Mouse (Mus musculus) neural tube, embryonic 14.5 days (tissue): ENCODE results near the gene Tnni2. TPM values are rescaled to one million over a fixed set of nuclear protein-coding genes. Genes with fewer than 3 reads are reported as not detected.

Experiments used
- ATAC-seq: fragments of 200-750 bp; cut with Nextera tagmentation; 2 replicates; pipeline ENCODE4 v1.8.0; 2017; ENCODE audit warnings: low read depth, mild to moderate bottlenecking, moderate TSS enrichment, moderate library complexity
- H3K27ac ChIP-seq: fragments of 300-500 bp; sonication (generic); 2 replicates; pipeline ENCODE4 v1.5.1; 2014; ENCODE audit warnings: low read depth, mild to moderate bottlenecking, control low read depth, low read length, moderate library complexity, mixed read lengths
- H3K27me3 ChIP-seq: fragments of 300-500 bp; sonication (generic); 2 replicates; pipeline ENCODE4 v1.6.1; 2014; ENCODE audit warnings: low read length; ENCODE audit not compliant: control insufficient read depth, insufficient read depth
- H3K36me3 ChIP-seq: fragments of 300-500 bp; sonication (generic); 2 replicates; pipeline ENCODE4 v1.6.1; 2014; ENCODE audit warnings: low read length, mixed read lengths; ENCODE audit not compliant: control insufficient read depth, insufficient read depth
- H3K4me1 ChIP-seq: fragments of 300-500 bp; sonication (generic); 2 replicates; pipeline ENCODE4 v1.6.1; 2014; ENCODE audit warnings: low read length; ENCODE audit not compliant: control insufficient read depth, insufficient read depth
- H3K4me2 ChIP-seq: fragments of 300-500 bp; sonication (generic); 2 replicates; pipeline ENCODE4 v1.6.1; 2014; ENCODE audit warnings: mild to moderate bottlenecking, low read depth, low read length, control low read depth
- H3K4me3 ChIP-seq: fragments of 300-500 bp; sonication (generic); 2 replicates; pipeline ENCODE4 v1.5.1; 2014; ENCODE audit warnings: low read depth, low read length, control low read depth, mixed read lengths
- H3K9ac ChIP-seq: fragments of 300-500 bp; sonication (generic); replicated peaks from 2 replicates; pipeline ENCODE4 v1.6.1; 2014; ENCODE audit warnings: low read depth, mild to moderate bottlenecking, control low read depth, low read length, mixed read lengths
- H3K9me3 ChIP-seq: fragments of 300-500 bp; sonication (generic); 2 replicates; pipeline ENCODE4 v1.6.1; 2016; ENCODE audit warnings: low read length; ENCODE audit not compliant: control insufficient read depth
- WGBS: fragments of 180-500 bp; shearing (Covaris S2); extraction: QIAGEN DNeasy Blood & Tissue Kit; methylation state at CpG from one replicate; pipeline ENCODE4 v1.1.7; 2014; 5-methylcytosine and 5-hydroxymethylcytosine counted together
- polyA plus RNA-seq: library from polyadenylated mRNA; unstranded; fragments of >200 nt; fragmentation: Nextera tagmentation; extraction: Ambion mirVana; gene quantifications from 2 replicates; pipeline ENCODE4 v1.2.1, GENCODE M21; 2014

Gene Tnni2
- polyA plus RNA-seq, 1 experiment from 2014 or later = 4.3 TPM

DNA sequence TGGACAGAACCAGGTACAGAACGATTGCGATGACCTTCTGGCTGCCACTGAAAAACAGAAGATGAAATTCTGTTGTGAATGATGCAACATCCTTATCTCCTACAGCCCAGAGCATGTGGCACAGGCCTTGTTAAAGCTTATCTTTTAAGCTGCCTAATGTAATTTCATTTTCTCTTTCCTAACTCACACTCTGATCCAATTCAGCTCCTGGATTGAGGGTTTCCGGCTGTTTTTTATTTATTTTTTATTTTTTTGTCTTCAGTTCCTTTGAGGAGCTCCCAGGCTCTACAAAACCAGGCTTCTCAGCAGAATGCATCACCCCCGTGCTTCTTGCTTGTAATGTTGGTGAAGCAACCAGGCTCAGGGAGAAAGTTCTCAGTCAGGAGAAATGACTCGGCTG, 21.7 kb upstream of the Tnni2 start:
- H3K27me3 ChIP-seq = no peaks in the 10 kb centered on the region
- H3K36me3 ChIP-seq = no peaks in the 10 kb centered on the region
- no peak for ATAC-seq
- H3K4me3 ChIP-seq = no peak overlapping the region
- no peak overlapping the region for H3K9ac ChIP-seq
- H3K27ac ChIP-seq = no peak overlapping the region
- no peak overlapping the region for H3K4me2 ChIP-seq
- 91% methylated on average over 5 of the region's 5 CpGs for WGBS
- no peaks in the 10 kb centered on the region for H3K9me3 ChIP-seq
- no peaks in the 10 kb centered on the region for H3K4me1 ChIP-seq

DNA sequence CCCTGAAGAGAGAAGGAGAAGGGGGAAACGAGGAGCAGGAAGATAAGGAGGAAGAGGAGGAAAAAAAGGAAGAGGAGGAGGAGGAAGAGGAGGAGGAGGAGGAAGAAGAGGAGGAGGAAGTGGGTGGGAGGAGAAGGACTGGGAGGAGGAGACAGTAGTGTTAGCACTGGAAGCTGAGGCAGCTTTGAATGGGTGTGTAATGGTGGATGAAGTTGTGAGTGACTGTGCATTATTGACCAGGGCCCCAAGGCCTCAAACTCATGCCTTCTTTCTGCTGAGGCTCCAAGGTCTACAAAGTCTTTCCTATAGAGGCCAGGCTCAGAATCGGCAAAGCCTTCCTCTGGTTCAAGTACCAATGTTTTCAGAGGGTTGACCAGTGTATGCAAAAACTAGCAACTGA, 19.8 kb upstream of the Tnni2 start:
- Histone ChIP-seq H3K4me2 (no peak overlapping the region), H3K27me3 (no peaks in the 10 kb centered on the region), H3K4me1 (no peaks in the 10 kb centered on the region), H3K27ac (no peak overlapping the region), H3K9me3 (no peaks in the 10 kb centered on the region), H3K9ac (no peak overlapping the region), H3K36me3 (no peaks in the 10 kb centered on the region), H3K4me3 (no peak overlapping the region)
- 79% methylated on average over 2 of the region's 2 CpGs for WGBS
- no peak for ATAC-seq

DNA sequence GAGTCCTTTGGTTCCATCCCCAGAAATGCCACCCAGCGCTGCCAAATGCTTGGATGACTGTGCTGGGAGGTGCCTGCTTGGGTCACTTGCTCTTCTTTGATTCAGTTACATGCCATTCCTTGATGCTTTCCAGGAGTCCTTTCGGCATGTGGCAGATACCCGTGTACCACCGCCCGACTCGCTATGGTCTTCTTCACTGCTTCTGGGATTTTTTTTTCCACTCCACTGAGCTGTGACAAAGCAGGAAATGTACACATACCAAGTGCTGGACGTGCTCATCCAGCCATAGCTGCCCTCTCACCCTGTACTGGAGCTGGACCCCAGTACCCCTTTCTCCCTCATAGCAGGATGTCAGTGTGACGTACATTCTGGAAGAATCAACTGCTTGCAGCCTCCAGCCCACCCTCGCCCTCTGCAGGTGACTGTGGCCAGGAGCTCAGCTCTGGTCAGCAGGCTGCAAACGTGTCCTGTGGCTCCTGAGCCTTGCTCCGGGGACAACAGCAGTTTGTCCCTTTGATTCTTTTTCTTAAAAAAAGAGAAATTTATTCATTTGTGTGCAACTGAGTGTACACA, 15.9 kb upstream of the Tnni2 start:
- H3K27ac ChIP-seq = no peak overlapping the region
- no peak for ATAC-seq
- 60% methylated on average over 11 of the region's 11 CpGs for WGBS
- peaks cover 9% of the 10 kb centered on the region for H3K4me1 ChIP-seq
- H3K9ac ChIP-seq = no peak overlapping the region
- no peaks in the 10 kb centered on the region for H3K9me3 ChIP-seq
- H3K4me2 ChIP-seq = no peak overlapping the region
- H3K36me3 ChIP-seq = no peaks in the 10 kb centered on the region
- H3K27me3 ChIP-seq = no peaks in the 10 kb centered on the region
- H3K4me3 ChIP-seq = no peak overlapping the region

DNA sequence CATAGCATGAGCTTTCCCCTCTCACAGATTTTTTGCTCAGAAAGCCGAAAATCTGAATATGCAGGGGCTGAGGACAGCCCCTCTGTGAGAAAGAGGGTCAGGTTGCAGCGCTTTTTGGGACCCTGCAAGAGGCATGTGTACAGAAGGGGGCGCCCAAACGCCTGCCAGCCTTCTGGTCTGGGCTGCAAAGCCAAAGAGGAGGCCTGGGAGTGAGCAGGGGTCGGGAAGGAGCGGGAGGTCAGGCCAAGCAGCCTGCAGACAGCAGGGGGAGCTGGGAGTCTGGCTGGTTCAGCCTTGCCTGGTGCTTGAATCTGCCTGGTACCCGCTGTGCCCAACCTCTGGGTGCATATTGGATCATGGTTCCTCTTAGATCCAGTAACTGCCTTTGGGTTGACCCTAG, 13.4 kb upstream of the Tnni2 start:
- ATAC-seq = no peak
- Histone ChIP-seq H3K9ac (no peak overlapping the region), H3K27ac (no peak overlapping the region), H3K36me3 (no peaks in the 10 kb centered on the region), H3K9me3 (no peaks in the 10 kb centered on the region), H3K4me1 (peaks cover 13% of the 10 kb centered on the region), H3K4me2 (no peak overlapping the region), H3K4me3 (no peak overlapping the region), H3K27me3 (no peaks in the 10 kb centered on the region)
- WGBS = 10% methylated on average over 7 of the region's 7 CpGs

DNA sequence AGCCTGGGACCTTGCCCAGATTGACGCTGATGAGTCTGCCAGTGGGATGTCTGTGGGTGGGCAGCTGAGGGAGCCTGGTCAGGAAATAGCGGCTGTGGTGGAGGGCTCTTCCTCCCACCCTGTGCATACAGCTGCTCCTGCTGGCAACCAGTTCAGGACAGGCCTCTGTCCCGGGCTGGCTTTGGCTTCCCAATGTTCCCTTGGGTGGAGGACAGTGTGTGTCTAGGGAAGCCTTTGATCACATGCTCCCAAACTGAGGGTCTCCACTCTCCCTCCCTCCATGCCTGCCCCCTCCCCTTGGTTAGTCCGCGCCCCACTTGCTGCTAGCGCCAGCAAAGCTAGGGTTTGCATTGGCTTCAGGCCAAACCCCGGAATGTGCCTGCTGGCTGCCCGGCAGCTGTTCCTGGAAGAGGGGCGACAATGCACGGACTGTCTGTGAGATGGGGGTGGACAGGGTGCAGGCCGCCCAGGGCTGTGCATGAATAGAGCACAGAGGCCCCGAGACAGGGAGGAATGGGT, 11.4 kb upstream of the Tnni2 start:
- peak overlapping the region; percentile 23; the same call in 1 of the 2 replicates for H3K27ac ChIP-seq
- ATAC-seq = peak; percentile 85
- no peaks in the 10 kb centered on the region for H3K9me3 ChIP-seq
- H3K4me3 ChIP-seq = no peak overlapping the region
- H3K9ac ChIP-seq = no peak overlapping the region
- 36% methylated on average over 12 of the region's 12 CpGs for WGBS
- no peaks in the 10 kb centered on the region for H3K36me3 ChIP-seq
- H3K4me2 ChIP-seq = 0 out of 2 replicates have a peak overlapping the region, but pooled peaks have one; percentile 4
- no peaks in the 10 kb centered on the region for H3K27me3 ChIP-seq
- peaks cover 13% of the 10 kb centered on the region for H3K4me1 ChIP-seq

DNA sequence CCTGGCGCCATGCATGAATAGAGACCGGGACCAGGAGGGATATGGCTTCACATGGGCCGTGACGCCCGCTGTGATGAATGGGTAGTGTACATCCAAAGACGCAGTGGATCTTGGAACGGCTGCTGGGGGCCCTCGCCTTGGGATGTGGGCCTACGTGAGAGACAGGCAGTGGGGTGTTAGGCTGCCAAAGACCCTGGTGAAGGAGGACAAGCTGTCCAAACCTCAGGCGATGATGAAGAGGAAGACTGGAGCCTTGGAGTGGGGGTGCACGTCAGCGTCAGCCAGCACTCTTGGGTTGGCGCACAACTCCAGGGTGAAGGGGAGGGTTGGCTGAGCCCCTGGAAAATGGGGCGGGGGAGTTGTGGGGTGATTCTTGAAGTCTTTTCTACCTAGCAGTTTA, 10.5 kb upstream of the Tnni2 start:
- no peak for ATAC-seq
- 80% methylated on average over 14 of the region's 14 CpGs for WGBS
- H3K27ac ChIP-seq = no peak overlapping the region; the same call in 1 of the 2 replicates
- no peaks in the 10 kb centered on the region for H3K36me3 ChIP-seq
- no peak overlapping the region for H3K4me3 ChIP-seq
- no peaks in the 10 kb centered on the region for H3K27me3 ChIP-seq
- no peak overlapping the region for H3K4me2 ChIP-seq
- no peak overlapping the region for H3K9ac ChIP-seq
- H3K9me3 ChIP-seq = no peaks in the 10 kb centered on the region
- peaks cover 13% of the 10 kb centered on the region for H3K4me1 ChIP-seq

DNA sequence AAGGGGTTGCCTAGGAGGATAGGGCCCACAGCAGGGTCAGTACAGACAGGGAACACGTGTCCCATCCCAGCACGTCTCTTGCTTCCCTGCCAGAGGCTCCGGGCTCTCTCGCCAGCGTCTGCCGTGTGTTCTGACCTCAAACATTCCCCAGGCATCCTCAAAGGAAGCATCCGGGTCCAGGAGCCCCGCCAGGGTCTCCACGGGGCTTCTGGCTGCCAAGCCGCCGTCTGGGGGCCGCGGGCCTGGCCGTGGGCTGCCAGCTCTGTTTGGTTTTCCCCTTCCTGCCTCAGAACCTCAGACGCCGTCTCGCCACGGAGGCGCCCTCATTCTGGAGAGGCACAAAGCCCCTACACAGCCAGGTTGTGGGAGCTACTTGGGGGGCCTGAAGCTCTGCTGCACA, 8.0 kb upstream of the Tnni2 start:
- Histone ChIP-seq H3K4me2 (no peak overlapping the region), H3K4me3 (no peak overlapping the region), H3K36me3 (no peaks in the 10 kb centered on the region), H3K9ac (no peak overlapping the region), H3K4me1 (peaks cover 13% of the 10 kb centered on the region), H3K9me3 (no peaks in the 10 kb centered on the region), H3K27me3 (no peaks in the 10 kb centered on the region), H3K27ac (no peak overlapping the region)
- no peak for ATAC-seq
- WGBS = 53% methylated on average over 19 of the region's 19 CpGs

DNA sequence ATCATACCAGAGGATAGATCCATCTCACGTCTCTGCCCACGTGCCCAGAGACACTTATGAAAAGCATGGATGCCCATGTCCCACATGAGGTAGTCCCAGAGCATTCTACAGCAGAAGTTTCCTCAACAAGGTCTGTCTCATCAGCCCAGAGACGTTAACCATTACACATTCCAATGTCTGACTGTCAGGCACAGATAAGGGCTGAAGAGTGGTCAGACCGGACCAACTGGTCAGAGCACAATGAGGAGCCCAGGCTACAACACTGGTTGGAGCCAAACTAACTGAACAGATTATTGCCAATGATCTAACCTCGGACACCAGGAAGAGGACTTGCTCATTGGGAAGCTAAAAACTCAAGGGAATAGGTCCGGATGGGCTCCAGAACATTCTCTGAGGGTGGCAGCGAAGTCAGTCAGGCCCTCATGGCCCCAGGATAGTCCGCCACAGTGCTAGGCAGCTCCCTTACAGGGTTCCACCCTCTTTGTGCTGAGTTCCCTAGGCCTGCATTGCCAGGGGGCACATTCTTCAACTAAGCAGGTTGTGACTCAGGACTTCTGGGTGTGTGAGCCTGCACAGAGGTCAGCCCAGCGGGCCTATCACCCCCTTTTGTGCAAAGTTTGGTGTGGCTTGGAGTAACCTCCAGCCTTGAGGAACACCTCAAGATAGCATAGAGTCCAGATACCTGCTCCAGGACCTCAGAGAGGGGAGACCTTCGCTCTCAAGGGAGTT, 7.3 kb upstream of the Tnni2 start, which contains the start of gene Syt8:
Syt8 (plus strand) TSS at position 714 of the 729 bp plus-strand sequence.
- WGBS = 90% methylated on average over 10 of the region's 10 CpGs
- no peaks in the 10 kb centered on the region for H3K27me3 ChIP-seq
- no peak within 1 kb of the TSS for H3K4me2 ChIP-seq
- no peak within 1 kb of the TSS for H3K27ac ChIP-seq
- no peak within 1 kb of the TSS for H3K4me3 ChIP-seq
- H3K36me3 ChIP-seq = no peaks in the 10 kb centered on the region
- no peak for ATAC-seq
- H3K9ac ChIP-seq = no peak within 1 kb of the TSS
- peaks cover 13% of the 10 kb centered on the region for H3K4me1 ChIP-seq
- no peaks in the 10 kb centered on the region for H3K9me3 ChIP-seq

DNA sequence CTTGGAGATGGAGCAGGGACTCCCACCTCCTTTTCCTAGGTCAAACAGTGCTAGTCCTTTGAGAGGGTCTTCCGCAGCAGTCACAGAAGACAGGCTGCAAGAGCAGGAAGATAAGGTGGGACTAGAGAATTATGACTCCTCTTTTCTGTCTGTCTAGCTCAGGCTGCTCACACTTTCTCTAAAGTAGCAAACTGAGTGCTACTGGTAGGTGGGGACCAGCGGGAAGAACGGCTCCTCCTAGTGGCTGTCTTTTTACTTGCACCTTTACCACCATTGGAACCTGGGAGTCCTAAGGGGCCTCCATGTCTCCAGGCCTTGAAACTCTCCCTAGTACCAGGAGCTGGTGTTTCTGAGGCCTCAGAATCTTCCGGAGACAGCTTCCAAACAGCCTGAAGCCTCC, 6.1 kb upstream of the Tnni2 start:
- H3K27me3 ChIP-seq = no peaks in the 10 kb centered on the region
- no peak for ATAC-seq
- H3K36me3 ChIP-seq = no peaks in the 10 kb centered on the region
- no peak overlapping the region for H3K9ac ChIP-seq
- peaks cover 5% of the 10 kb centered on the region for H3K4me1 ChIP-seq
- H3K4me2 ChIP-seq = no peak overlapping the region
- no peak overlapping the region for H3K27ac ChIP-seq
- H3K9me3 ChIP-seq = no peaks in the 10 kb centered on the region
- H3K4me3 ChIP-seq = no peak overlapping the region
- whole genome bisulfite sequencing = 27% methylated on average over 4 of the region's 4 CpGs
